Mouse (Mus musculus): ENCODE measurements around the gene Ccdc117. TPM values are rescaled to one million over a fixed set of nuclear protein-coding genes. Genes with fewer than 3 reads are reported as not detected.
A peak's percentile ranks its signal among the peaks of the same experiment; 100 is the strongest.
"Not testable (repeated sequence)": the region's sequence is repeated elsewhere in the genome, so short reads cannot be mapped to it uniquely, and the experiment has no call there.

The Ccdc117 gene
- total RNA-seq, 2 experiments from 2014 or later, result 4.6 to 12.6 TPM

GRCm38 (mm10) chr11:5490989-5491656, 50.9 kb downstream of the Ccdc117 start:
- ATAC-seq (replicated peaks; ENCODE audit: low FRiP score, poor library complexity, severe bottlenecking), result no peak

GRCm38 (mm10) chr11:5489433-5489832, 52.6 kb downstream of the Ccdc117 start:
- not testable (repeated sequence) for ATAC-seq (replicated peaks; ENCODE audit: low FRiP score, poor library complexity, severe bottlenecking)

- peak; percentile 92 for ATAC-seq (replicated peaks; ENCODE audit: low FRiP score, poor library complexity, severe bottlenecking)
These were observed 56.6 kb downstream of the Ccdc117 start for GRCm38 (mm10) chr11:5485193-5486011.

- ATAC-seq (replicated peaks; ENCODE audit: low FRiP score, poor library complexity, severe bottlenecking), result no peak
These were observed 59.4 kb downstream of the Ccdc117 start for GRCm38 (mm10) chr11:5482581-5482980.

Other genes with a start within 250 kb of the Ccdc117 start
- 1.4 and 2.1 TPM in 2 replicates for gene Znrf3, start 97.3 kb downstream of the Ccdc117 start, total RNA-seq (2015; ENCODE audit: low replicate concordance)
- 0.39 and 1.1 TPM in 2 replicates for gene Znrf3, start 97.3 kb downstream of the Ccdc117 start, total RNA-seq (2017; ENCODE audit: low replicate concordance)
- 42.8 and 44.7 TPM in 2 replicates for gene Xbp1, start 21.5 kb downstream of the Ccdc117 start, total RNA-seq (2015; ENCODE audit: low replicate concordance)
- gene Xbp1, start 21.5 kb downstream of the Ccdc117 start, total RNA-seq (2017; ENCODE audit: low replicate concordance), result 27.2 and 32.3 TPM in 2 replicates
- not detected in 2 replicates for gene Ankrd36, start 27.5 kb upstream of the Ccdc117 start, total RNA-seq (2015; ENCODE audit: low replicate concordance)
- 4.4 TPM in 1 of 2 replicates, not detected in the other for gene Ankrd36, start 27.5 kb upstream of the Ccdc117 start, total RNA-seq (2017; ENCODE audit: low replicate concordance)
- 37.5 and 45.3 TPM in 2 replicates for gene Mrps24, start 173.5 kb upstream of the Ccdc117 start, total RNA-seq (2015; ENCODE audit: low replicate concordance)
- 6.3 and 21.7 TPM in 2 replicates for gene Mrps24, start 173.5 kb upstream of the Ccdc117 start, total RNA-seq (2017; ENCODE audit: low replicate concordance)
- gene Urgcp, start 220.2 kb upstream of the Ccdc117 start, total RNA-seq (2015; ENCODE audit: low replicate concordance), result 5.4 TPM in 2 replicates
- 4.9 and 15.3 TPM in 2 replicates for gene Urgcp, start 220.2 kb upstream of the Ccdc117 start, total RNA-seq (2017; ENCODE audit: low replicate concordance)
- gene Dbnl, start 246.3 kb upstream of the Ccdc117 start, total RNA-seq (2015; ENCODE audit: low replicate concordance), result 19.5 and 23.9 TPM in 2 replicates
- 23.1 and 26.2 TPM in 2 replicates for gene Dbnl, start 246.3 kb upstream of the Ccdc117 start, total RNA-seq (2017; ENCODE audit: low replicate concordance)